Mouse (Mus musculus): ENCODE measurements around the gene Nlrp4c. TPM values are rescaled to one million over a fixed set of nuclear protein-coding genes. Genes with fewer than 3 reads are reported as not detected.

Nlrp4c gene
- total RNA-seq, 2 experiments from 2014 or later = not detected

Other genes with a start within 250 kb of the Nlrp4c start
- not detected for gene Vmn1r63, start 239.7 kb upstream of the Nlrp4c start, total RNA-seq (2021)
- not detected for gene Vmn1r64, start 160.6 kb upstream of the Nlrp4c start, total RNA-seq (2021)
- not detected for gene Vmn1r65, start 34.2 kb upstream of the Nlrp4c start, total RNA-seq (2021)
- 10 to 100 TPM; 32.0 to 32.6 TPM for gene Zfp787, start 110.8 kb downstream of the Nlrp4c start, total RNA-seq (2021)
- 1 to 10 TPM; 6.0 to 6.1 TPM for gene Zfp444, start 127.1 kb downstream of the Nlrp4c start, total RNA-seq (2021)
- not detected for gene Galp, start 151.9 kb downstream of the Nlrp4c start, total RNA-seq (2021)
- not detected for gene Zscan5b, start 177.1 kb downstream of the Nlrp4c start, total RNA-seq (2021)
- not detected for gene Epp13, start 207.5 kb downstream of the Nlrp4c start, total RNA-seq (2021)
- 1 to 10 TPM; 1.9 to 2.4 TPM for gene Zfp667, start 241.4 kb downstream of the Nlrp4c start, total RNA-seq (2021)

All from gastrocnemius, postnatal 14 days (tissue).